Mouse (Mus musculus): ENCODE data around the gene Klhl5. TPM values are rescaled to one million over a fixed set of nuclear protein-coding genes. Genes with fewer than 3 reads are reported as not detected.
A peak's percentile ranks its signal among the peaks of the same experiment; 100 is the strongest.

Gene Klhl5
- polyA plus RNA-seq, 1 experiment from 2014 or later, result 42.8 TPM

DNA sequence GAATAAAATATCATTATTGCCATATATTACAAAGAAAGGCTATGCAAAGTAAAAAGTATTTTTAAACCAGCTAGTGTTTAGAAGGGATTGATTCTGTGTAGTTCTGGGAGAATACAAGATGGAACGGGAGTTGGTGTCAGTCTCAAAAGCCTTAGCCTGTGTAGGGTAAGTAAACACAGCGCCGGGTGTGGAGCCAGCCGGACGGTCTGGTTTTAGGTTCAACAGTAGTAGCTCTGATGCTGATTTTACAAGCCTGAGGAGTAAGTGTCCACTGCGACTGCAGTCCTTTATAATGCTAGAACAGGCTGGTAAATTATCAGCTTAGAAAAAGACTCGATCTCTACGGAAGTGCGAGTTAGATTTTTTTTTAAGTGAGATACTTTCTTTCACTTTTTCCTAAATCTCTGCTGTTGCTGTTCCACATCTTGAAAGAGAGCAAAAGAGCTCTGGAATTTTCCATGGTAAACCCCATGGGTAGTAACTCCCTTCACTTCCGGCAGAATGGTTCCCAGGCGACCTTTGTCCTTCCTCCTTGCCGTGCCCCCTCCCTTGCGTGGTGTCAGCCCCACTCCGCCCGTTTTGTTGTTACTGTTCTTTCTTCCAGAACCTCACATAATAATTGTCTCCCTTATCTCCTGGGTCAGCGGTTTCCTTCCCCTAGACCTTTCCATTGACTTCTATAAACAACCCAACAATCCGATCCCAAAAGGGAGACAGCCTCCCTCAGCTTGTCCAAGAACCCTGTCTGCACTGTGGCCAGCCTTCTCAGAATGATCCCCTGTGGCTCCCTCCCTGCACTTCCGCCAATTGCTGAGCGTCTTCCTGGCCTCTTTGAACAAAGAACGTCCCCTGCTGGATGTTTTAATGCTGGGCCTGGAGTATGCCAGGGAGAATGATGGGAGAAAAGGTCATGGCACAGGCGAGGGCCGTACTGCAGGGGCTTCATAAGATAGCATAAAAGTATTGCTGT lies 50.4 kb downstream of the Klhl5 start:
- no peaks in the 10 kb centered on the region for H3K36me3 ChIP-seq (ENCODE audit: control insufficient read depth, insufficient read depth, low read length)
- no peaks in the 10 kb centered on the region for H3K4me1 ChIP-seq (replicated peaks; ENCODE audit: control insufficient read depth, insufficient read depth, low read length)
- no peak overlapping the region for H3K27ac ChIP-seq (ENCODE audit: low read depth, low read length)
- no peak overlapping the region for H3K9ac ChIP-seq (ENCODE audit: low read length)
- 79% methylated on average over 22 of the region's 22 CpGs for WGBS
- H3K4me3 ChIP-seq (ENCODE audit: low read depth, low read length), result no peak overlapping the region
- no peak overlapping the region for H3K4me2 ChIP-seq (ENCODE audit: low read depth, low read length, severe bottlenecking)
- DNase-seq (ENCODE audit: low spot score) (no peak), ATAC-seq (replicated peaks; ENCODE audit: low FRiP score) (no peak)
- H3K9me3 ChIP-seq (ENCODE audit: control insufficient read depth, low read length), result no peaks in the 10 kb centered on the region
- H3K27me3 ChIP-seq (ENCODE audit: control insufficient read depth, insufficient read depth, low read length), result no peaks in the 10 kb centered on the region

DNA sequence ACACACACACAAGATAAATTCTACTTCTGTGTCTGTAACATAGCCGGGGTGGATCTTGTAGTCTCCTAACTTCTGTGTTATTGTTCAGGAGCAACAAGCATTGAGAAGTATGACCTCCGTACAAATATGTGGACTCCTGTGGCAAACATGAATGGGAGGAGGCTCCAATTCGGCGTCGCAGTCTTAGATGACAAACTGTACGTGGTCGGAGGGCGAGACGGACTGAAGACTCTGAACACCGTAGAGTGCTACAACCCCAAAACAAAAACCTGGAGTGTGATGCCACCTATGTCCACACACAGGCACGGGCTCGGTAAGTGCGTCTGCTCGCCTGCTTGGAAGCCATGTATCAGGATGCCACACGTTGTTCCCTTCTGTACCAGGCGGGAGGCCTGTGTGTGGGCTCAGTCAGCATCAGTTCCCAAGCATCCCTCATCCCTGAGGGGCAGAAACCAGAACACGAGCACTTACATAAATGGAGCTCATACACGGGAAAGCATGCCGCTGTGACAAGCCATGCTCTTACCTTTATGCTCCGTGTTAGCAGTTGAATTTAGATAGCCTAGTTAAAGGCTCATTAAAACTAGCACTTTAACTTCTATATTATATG lies 51.5 kb downstream of the Klhl5 start:
- Histone ChIP-seq H3K4me2 (ENCODE audit: low read depth, low read length, severe bottlenecking) (no peak overlapping the region), H3K4me3 (ENCODE audit: low read depth, low read length) (no peak overlapping the region), H3K27ac (ENCODE audit: low read depth, low read length) (no peak overlapping the region), H3K4me1 (replicated peaks; ENCODE audit: control insufficient read depth, insufficient read depth, low read length) (no peaks in the 10 kb centered on the region), H3K36me3 (ENCODE audit: control insufficient read depth, insufficient read depth, low read length) (no peaks in the 10 kb centered on the region; the same call in 1 of the 2 replicates), H3K27me3 (ENCODE audit: control insufficient read depth, insufficient read depth, low read length) (no peaks in the 10 kb centered on the region), H3K9ac (ENCODE audit: low read length) (no peak overlapping the region), H3K9me3 (ENCODE audit: control insufficient read depth, low read length) (no peaks in the 10 kb centered on the region)
- ATAC-seq (replicated peaks; ENCODE audit: low FRiP score), result no peak
- WGBS, result 90% methylated on average over 20 of the region's 20 CpGs
- no peak for DNase-seq (ENCODE audit: low spot score)

DNA sequence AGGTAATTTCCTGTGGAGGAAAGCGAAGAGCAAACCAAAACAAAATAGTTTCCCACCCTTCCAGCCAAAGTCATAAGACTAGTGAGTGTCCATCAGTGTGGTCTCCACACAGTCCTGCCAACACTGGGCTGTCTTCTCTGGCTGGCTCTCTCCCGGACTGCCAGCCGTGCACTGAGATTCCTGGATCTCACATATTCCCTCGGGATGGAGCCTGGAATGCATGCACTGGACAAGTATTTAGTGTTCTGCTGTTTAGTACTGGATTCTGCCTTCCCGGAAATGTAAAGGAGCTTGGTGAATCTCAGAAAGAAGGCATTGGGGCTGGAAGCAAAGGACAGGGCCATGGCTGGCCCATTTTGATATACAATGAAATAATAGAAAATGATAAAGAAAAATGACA lies 55.7 kb downstream of the Klhl5 start:
- no peak for DNase-seq (ENCODE audit: low spot score)
- H3K9me3 ChIP-seq (ENCODE audit: control insufficient read depth, low read length), result no peaks in the 10 kb centered on the region
- no peaks in the 10 kb centered on the region for H3K27me3 ChIP-seq (ENCODE audit: control insufficient read depth, insufficient read depth, low read length)
- H3K36me3 ChIP-seq (ENCODE audit: control insufficient read depth, insufficient read depth, low read length), result no peaks in the 10 kb centered on the region; the same call in 1 of the 2 replicates
- no peak overlapping the region for H3K4me3 ChIP-seq (ENCODE audit: low read depth, low read length)
- 84% methylated on average over 5 of the region's 5 CpGs for WGBS
- no peak overlapping the region for H3K9ac ChIP-seq (ENCODE audit: low read length)
- no peak overlapping the region for H3K4me2 ChIP-seq (ENCODE audit: low read depth, low read length, severe bottlenecking)
- H3K4me1 ChIP-seq (replicated peaks; ENCODE audit: control insufficient read depth, insufficient read depth, low read length), result no peaks in the 10 kb centered on the region
- no peak for ATAC-seq (replicated peaks; ENCODE audit: low FRiP score)
- no peak overlapping the region for H3K27ac ChIP-seq (ENCODE audit: low read depth, low read length)

DNA sequence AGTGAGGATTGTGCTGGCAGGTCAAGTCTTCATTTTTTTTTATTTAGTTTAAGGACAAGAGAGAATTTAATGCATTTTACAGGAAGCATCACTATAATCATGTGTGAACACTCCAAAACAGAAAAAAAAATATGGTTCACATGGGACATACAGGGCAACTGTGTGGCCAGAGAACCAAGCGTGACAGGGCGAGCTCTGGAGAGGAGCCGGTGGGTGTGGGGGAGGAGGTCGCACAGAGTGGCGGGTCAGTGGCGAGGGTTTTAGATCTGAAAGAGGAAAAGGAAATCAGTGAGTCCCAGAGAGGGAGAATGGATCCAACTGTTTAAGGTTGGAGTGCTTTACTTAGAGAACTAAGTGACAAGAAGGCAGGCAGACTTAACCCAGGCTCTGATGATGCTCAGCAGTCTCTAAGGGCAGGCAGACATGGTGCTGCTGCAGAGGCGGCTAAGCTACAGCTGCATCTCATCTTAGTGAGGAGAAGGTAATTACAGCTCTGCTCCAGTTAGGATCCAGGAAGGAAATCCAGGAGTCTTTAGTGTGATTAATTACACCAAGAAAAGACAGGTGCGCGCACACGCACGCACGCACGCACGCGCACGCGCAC lies 56.3 kb downstream of the Klhl5 start:
- DNase-seq (ENCODE audit: low spot score) (no peak), ATAC-seq (replicated peaks; ENCODE audit: low FRiP score) (no peak)
- Histone ChIP-seq H3K4me3 (ENCODE audit: low read depth, low read length) (no peak overlapping the region), H3K36me3 (ENCODE audit: control insufficient read depth, insufficient read depth, low read length) (no peaks in the 10 kb centered on the region; the same call in 1 of the 2 replicates), H3K4me1 (replicated peaks; ENCODE audit: control insufficient read depth, insufficient read depth, low read length) (no peaks in the 10 kb centered on the region), H3K9me3 (ENCODE audit: control insufficient read depth, low read length) (no peaks in the 10 kb centered on the region), H3K4me2 (ENCODE audit: low read depth, low read length, severe bottlenecking) (no peak overlapping the region), H3K27me3 (ENCODE audit: control insufficient read depth, insufficient read depth, low read length) (no peaks in the 10 kb centered on the region), H3K9ac (ENCODE audit: low read length) (no peak overlapping the region), H3K27ac (ENCODE audit: low read depth, low read length) (no peak overlapping the region)
- 90% methylated on average over 17 of the region's 17 CpGs for whole genome bisulfite sequencing

DNA sequence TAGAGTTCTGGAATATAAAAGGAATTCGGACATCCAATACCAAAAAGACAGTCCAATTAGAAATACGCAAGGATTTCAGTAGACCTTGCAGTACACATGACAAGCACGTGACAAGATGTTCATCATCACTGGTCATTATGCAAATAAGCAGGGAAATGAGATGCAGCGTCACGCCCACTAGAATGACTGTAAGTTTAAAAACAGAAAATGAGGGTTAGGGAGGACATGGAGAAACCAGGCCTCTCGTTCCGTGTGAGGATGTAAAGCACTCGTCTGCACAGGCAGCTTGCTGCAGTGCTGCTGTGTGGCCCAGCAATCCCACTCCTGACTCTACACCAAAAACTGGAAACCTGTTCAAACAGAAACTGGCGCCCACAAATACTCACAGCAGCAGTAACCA lies 62.9 kb downstream of the Klhl5 start:
- ATAC-seq (replicated peaks; ENCODE audit: low FRiP score), result no peak
- Histone ChIP-seq H3K9me3 (ENCODE audit: control insufficient read depth, low read length) (no peaks in the 10 kb centered on the region), H3K4me1 (replicated peaks; ENCODE audit: control insufficient read depth, insufficient read depth, low read length) (no peaks in the 10 kb centered on the region), H3K27me3 (ENCODE audit: control insufficient read depth, insufficient read depth, low read length) (no peaks in the 10 kb centered on the region), H3K9ac (ENCODE audit: low read length) (no peak overlapping the region), H3K36me3 (ENCODE audit: control insufficient read depth, insufficient read depth, low read length) (no peaks in the 10 kb centered on the region), H3K4me3 (ENCODE audit: low read depth, low read length) (no peak overlapping the region), H3K27ac (ENCODE audit: low read depth, low read length) (no peak overlapping the region), H3K4me2 (ENCODE audit: low read depth, low read length, severe bottlenecking) (no peak overlapping the region)
- 87% methylated on average over 9 of the region's 9 CpGs for WGBS
- DNase-seq (ENCODE audit: low spot score), result no peak

DNA sequence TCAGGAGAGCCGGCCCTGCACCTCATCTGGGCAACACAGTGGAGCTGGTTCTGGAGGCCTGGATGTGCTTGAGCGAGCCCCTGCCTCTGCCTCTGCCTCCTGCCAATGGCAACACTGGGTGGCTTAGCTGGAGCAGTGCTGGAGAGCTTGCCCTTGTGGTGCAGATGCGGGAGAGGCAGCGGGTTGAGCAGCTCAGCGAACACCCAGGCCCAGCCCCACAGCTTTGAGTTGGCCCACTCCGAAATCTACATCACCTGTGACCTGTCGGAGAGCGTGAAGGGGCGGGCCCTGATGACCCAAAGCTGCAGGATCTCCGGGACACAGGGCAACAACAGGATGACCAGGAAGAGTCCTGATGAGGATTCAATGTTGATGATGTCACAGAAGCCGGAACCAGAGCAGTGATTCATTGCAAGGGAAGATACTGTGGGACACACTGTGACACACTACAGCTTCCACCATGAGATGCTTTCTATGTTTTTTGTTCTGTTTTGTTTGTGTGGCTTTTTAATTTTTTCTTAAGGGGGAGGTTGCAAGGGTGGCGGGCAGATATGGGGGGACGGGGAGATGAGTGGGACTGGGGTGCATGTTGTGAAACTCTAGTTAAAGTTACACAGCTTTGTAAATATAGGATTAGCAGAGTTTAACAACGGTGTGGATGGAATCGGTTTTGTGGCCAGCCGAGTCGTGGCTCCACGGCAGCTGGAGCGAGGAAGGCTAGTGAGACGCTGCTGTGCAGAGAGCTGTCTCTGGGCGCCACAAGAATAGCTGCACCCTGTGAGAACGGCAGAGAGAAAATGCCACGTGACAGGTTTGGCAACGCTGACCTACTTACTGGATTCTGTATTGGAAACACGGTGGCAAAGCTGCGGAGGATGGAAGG lies 67.9 kb downstream of the Klhl5 start:
- ATAC-seq (replicated peaks; ENCODE audit: low FRiP score) (0 out of 2 replicates have a peak, but pooled peaks have one; percentile 10), DNase-seq (ENCODE audit: low spot score) (no peak)
- Histone ChIP-seq H3K36me3 (ENCODE audit: control insufficient read depth, insufficient read depth, low read length) (no peaks in the 10 kb centered on the region), H3K27me3 (ENCODE audit: control insufficient read depth, insufficient read depth, low read length) (no peaks in the 10 kb centered on the region), H3K9ac (ENCODE audit: low read length) (no peak overlapping the region), H3K4me2 (ENCODE audit: low read depth, low read length, severe bottlenecking) (no peak overlapping the region), H3K4me3 (ENCODE audit: low read depth, low read length) (no peak overlapping the region), H3K9me3 (ENCODE audit: control insufficient read depth, low read length) (no peaks in the 10 kb centered on the region), H3K27ac (ENCODE audit: low read depth, low read length) (no peak overlapping the region), H3K4me1 (replicated peaks; ENCODE audit: control insufficient read depth, insufficient read depth, low read length) (no peaks in the 10 kb centered on the region)
- 74% methylated on average over 26 of the region's 26 CpGs for WGBS

DNA sequence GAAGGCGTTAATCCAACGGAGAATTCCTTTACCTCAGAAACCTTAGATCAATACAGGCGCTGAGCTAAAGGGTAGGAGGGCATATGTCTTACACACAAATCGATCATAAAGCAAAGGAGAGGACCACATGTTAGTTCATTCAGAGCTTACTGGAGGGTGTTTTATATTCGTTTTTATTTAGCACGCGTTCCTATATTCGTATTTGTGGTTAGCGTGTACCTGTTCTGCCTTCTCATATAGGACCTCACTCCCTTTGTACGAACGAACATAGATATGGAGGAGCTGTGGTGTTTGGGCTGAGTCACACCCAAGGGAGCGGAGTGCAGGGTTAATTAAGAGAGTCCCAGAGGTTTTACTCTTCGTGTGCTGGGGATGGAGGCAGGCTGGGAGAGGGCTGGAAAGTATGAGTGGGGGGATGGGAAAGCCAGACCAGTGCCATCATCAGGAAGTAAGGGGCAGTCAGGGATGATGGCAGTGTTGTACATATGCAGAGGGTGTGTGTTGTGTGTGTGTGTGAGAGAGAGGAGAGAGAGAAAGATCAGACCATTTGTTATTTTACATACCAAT lies 68.7 kb downstream of the Klhl5 start:
- WGBS, result 67% methylated on average over 13 of the region's 13 CpGs
- DNase-seq (ENCODE audit: low spot score) (no peak), ATAC-seq (replicated peaks; ENCODE audit: low FRiP score) (no peak)
- H3K4me2 ChIP-seq (ENCODE audit: low read depth, low read length, severe bottlenecking), result no peak overlapping the region
- no peaks in the 10 kb centered on the region for H3K4me1 ChIP-seq (replicated peaks; ENCODE audit: control insufficient read depth, insufficient read depth, low read length)
- H3K27me3 ChIP-seq (ENCODE audit: control insufficient read depth, insufficient read depth, low read length), result no peaks in the 10 kb centered on the region
- no peak overlapping the region for H3K27ac ChIP-seq (ENCODE audit: low read depth, low read length)
- no peak overlapping the region for H3K9ac ChIP-seq (ENCODE audit: low read length)
- H3K36me3 ChIP-seq (ENCODE audit: control insufficient read depth, insufficient read depth, low read length), result no peaks in the 10 kb centered on the region
- H3K4me3 ChIP-seq (ENCODE audit: low read depth, low read length), result no peak overlapping the region
- no peaks in the 10 kb centered on the region for H3K9me3 ChIP-seq (ENCODE audit: control insufficient read depth, low read length)

DNA sequence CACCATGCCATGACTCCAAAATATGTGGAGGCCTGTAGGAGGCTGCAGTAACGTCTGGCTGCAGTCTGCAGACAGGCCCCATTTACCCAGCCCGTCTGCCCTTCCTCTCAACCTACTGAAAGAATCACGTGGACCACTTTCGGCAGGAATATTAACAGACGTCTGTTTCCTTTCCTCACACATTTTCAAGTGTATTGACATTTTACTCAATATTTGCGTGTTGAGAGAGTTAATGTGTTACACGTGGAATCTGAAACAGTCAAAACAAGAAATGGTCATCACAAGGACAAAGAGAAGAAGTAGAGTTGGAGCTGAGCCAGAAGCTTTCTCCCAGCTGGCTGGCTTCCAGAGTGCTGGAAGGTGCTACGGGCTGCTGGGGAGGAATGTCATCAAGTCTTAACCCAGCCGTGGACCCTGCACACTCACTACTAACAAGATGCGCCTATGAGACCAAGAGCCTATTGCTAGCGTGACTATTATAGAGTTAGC lies 69.7 kb downstream of the Klhl5 start:
- no peaks in the 10 kb centered on the region for H3K27me3 ChIP-seq (ENCODE audit: control insufficient read depth, insufficient read depth, low read length)
- ATAC-seq (replicated peaks; ENCODE audit: low FRiP score) (no peak), DNase-seq (ENCODE audit: low spot score) (no peak)
- no peaks in the 10 kb centered on the region for H3K9me3 ChIP-seq (ENCODE audit: control insufficient read depth, low read length)
- H3K4me2 ChIP-seq (ENCODE audit: low read depth, low read length, severe bottlenecking), result no peak overlapping the region
- no peak overlapping the region for H3K9ac ChIP-seq (ENCODE audit: low read length)
- H3K4me3 ChIP-seq (ENCODE audit: low read depth, low read length), result no peak overlapping the region
- no peaks in the 10 kb centered on the region for H3K4me1 ChIP-seq (replicated peaks; ENCODE audit: control insufficient read depth, insufficient read depth, low read length)
- no peak overlapping the region for H3K27ac ChIP-seq (ENCODE audit: low read depth, low read length)
- 80% methylated on average over 11 of the region's 11 CpGs for WGBS
- H3K36me3 ChIP-seq (ENCODE audit: control insufficient read depth, insufficient read depth, low read length), result no peaks in the 10 kb centered on the region
